Mouse (Mus musculus) frontal cortex, postnatal 14 days (tissue): Measurements from ENCODE around the gene Becn1.

Experiments
- DNase-seq, 2 experiments: peaks; one replicate each; pipeline ENCODE4 v3.0.0; 2022; ENCODE audit warnings: low spot score in 2 of 2

Gene Becn1

DNA sequence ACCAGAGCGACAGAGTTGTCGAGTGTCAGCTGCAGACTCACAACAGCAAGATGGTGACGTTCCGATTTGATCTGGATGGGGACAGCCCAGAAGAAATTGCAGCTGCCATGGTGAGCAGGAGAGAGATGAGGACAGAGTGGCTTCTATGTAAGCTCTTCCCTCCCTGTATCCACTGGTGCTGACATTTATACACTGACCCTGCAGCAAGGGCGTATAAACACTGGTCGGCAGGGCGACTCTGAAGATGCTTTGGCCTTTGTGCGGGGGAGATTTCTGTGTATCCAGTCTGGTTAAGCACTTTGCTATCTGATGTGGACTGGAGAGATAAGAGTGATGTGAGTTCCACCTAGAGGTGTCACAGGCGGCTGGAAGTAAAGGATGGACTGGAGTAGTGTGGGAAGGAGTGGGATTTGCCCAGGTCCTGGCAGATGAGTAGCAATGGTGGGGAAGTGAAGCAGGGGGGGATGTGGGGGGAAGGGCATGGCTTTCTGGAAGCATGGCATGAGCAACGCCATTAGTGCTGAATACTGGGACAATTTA is 32.4 kb downstream of the Becn1 start:
- DNase-seq, result no peak

DNA sequence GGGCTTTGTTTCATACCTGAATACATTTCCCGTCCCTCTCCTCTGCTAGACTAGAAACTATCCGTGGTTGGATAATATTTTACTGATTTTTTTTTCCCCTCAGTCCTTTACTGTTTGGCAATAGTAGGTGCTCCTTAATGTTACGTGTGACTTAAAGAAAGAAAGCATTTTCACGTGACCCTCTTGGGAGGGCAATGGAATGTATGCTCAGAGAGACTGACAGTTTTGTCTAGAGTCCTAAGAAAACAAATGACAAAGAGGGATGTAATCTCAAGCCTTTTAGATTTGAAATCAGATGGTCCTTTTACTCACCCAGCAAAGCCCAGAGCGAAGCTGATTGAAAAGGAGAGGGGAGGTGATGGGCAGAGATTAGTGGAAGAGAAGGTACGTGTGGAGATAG is 36.2 kb downstream of the Becn1 start:
- DNase-seq, result no peak

DNA sequence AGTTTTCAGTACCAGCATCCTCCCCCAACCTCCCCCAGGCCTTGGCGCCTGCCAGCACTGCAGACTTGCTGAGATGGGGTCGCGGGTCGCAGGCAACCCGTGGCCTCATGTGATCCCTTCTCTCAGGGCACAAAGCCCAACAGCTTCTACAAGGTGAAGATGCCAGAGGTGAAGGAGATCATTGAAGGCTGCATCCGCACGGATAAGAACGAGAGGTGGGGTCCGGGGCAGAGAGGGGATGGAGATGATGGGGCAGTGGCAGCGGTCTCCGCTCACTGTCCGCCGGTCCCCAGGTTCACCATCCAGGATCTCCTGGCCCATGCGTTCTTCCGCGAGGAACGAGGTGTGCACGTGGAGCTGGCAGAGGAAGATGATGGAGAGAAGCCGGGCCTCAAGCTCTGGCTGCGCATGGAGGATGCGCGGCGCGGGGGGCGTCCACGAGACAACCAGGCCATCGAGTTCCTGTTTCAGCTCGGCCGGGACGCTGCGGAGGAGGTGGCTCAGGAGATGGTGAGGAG is 37.1 kb downstream of the Becn1 start:
- no peak for DNase-seq

DNA sequence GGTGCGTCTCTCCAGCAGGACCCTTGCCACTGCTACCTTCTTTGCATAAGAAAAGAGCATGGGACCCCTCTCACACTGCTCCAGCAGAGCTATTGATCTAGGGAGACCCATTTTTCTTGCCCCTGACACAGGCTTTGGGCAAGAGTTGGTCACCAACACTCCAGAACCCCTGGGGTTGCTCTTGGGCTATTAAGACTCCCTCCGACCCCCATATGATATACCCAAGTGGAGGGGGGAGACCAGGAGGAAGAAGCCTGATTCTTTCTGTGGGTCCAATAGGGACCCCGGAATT is 38.2 kb downstream of the Becn1 start:
- DNase-seq, result no peak

DNA sequence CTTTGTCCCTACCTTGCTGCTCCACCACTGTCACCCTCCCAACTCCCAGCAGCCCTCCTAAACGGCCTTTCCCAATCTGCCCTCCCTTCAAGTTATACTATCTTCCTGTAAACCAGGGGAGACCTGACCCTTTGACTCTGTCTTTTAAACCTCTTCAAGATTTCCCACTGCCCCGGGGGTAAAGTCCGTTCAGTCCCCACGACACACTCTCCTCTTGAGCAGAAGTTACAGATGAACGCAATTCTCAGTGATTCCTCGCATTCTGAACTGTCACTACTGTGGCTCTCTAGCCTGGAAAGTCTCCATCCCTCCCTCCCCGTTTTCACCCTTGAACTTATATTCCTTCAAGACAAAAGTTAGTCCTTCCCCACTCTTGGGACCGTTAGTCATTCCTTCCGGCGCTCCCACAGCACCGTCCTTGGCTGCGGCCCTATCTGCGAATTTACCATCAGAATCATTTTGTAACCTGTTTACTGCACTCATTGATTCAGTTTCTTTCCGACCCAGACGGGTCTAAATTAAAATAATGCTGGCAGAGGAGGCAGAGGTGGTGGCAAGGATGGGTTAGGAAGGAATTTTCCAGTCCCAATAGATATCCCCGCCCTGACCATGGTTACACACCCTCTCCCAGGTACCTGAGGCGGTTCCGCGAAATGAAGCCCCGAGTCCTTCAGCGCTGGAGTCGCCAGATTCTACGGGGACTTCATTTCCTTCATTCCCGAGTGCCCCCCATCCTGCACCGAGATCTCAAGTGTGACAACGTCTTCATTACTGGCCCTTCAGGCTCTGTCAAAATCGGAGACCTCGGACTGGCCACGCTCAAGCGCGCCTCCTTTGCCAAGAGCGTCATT is 38.7 kb downstream of the Becn1 start:
- no peak for DNase-seq

DNA sequence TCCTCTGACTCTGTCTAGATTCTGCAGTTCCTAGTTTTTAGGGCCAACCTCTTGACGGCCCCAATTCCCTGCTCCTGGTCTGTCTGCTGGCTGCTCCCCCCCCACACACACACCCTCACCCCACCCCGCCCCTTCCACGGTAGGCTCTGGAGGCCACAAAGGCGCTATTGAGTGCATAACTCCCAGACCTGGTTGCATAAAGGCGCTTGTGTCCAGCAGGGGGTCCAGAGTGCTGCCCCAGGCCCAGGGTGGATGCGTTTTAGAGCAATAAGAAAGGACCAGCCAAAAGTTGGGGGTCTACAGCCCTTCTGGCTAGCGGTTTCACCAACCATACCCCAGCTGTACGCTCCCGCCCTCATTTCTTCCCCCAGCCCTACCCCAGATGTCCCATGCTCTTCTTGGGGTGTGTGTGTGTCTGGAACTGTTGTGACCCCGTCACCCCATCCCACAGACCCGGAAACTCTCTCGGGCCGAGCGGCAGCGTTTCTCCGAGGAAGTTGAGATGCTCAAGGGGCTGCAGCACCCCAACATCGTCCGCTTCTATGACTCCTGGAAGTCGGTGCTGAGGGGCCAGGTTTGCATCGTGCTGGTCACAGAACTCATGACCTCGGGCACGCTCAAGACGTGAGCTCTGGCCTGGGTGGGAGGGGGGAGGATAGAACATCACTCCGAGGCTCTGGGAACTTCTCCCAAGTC is 39.7 kb downstream of the Becn1 start:
- DNase-seq, result no peak

DNA sequence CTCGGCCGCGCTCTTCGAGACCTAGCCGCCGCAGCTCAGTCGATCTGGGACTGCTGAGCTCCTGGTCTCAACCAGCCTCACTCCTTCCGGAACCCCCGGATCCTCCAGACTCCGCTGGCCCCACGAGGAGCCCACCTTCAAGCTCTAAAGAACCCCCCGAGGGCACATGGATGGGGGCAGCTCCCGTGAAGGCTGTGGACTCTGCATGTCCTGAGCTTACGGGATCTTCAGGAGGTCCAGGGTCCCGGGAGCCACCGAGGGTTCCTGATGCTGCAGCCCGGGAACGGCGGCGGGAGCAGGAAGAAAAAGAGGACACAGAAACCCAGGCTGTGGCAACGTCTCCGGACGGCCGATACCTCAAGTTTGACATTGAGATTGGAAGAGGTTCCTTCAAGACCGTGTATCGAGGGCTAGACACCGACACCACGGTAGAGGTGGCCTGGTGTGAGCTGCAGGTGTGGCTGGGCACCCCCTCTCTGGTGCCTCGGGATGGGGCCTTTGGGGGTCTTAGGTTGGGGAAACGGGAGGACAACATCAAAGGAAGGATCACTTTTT is 41.2 kb downstream of the Becn1 start:
- DNase-seq, result no peak

DNA sequence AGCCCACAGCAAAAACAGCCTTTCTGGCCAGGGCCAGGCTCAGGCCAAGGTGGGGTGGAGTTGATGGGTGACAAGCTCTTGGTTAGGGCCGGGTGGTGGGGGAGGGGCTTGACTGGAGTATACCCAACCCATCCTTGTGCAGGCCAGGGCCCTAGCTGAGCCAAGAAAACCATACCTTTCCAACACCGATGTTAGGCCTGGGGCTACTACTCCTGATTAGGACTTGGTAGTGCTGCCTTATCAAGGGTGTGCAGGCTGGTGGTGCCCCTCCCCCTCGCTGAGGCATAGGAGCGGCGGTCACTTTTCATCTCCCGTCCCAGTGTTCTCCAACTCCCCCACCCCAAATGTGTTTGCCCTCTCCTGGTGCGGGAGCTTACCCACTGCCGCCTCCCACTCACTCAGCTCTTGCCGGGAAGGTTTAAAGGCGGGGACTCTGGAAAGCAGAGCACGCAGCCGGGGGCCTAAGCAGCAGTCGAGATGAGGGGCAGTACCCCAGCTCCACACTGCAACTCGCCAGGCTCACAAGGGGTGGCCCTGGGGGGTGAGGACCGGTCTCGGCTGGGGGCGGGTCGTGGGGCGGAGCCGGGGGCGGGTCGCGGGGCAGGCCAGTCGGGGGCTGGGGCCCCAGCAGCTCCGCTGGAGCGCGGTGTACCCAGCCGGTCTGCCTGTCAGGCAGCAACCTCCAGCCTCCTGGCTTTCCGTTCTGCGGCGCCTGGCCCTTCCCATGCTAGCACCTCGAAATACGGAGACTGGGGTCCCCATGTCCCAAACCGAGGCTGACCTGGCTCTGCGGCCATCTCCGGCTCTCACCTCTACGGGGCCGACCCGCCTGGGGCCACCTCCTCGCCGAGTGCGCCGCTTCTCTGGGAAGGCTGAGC is 41.9 kb downstream of the Becn1 start, which contains the start of gene Wnk4:
TSS of gene Wnk4 (plus strand) at position 620 of the 878 bp plus-strand sequence.
- no peak for DNase-seq

DNA sequence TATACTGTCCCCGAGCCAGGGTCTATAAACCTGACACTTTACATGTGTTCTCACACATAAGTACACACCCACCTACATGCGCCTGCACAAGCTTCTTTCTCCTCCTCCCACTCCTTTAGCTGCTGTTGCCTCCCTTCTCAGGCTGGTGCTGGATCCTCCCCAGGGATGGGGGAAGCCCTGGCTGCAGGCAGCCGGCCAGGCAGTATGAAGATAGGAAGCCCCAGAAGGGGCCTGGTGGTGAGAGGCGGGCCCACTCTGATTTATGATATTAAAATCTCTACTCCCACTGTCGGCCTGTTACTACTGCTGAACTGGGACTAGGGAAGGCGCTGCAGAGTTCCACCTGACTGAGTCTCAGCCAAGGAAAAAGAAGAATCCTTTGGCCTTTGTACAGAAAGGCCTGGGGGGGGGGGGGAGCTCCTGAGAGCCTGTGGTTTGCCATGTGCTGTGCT is 42.8 kb downstream of the Becn1 start:
- DNase-seq, result peak in 1 of 2 experiments; percentile 57

DNA sequence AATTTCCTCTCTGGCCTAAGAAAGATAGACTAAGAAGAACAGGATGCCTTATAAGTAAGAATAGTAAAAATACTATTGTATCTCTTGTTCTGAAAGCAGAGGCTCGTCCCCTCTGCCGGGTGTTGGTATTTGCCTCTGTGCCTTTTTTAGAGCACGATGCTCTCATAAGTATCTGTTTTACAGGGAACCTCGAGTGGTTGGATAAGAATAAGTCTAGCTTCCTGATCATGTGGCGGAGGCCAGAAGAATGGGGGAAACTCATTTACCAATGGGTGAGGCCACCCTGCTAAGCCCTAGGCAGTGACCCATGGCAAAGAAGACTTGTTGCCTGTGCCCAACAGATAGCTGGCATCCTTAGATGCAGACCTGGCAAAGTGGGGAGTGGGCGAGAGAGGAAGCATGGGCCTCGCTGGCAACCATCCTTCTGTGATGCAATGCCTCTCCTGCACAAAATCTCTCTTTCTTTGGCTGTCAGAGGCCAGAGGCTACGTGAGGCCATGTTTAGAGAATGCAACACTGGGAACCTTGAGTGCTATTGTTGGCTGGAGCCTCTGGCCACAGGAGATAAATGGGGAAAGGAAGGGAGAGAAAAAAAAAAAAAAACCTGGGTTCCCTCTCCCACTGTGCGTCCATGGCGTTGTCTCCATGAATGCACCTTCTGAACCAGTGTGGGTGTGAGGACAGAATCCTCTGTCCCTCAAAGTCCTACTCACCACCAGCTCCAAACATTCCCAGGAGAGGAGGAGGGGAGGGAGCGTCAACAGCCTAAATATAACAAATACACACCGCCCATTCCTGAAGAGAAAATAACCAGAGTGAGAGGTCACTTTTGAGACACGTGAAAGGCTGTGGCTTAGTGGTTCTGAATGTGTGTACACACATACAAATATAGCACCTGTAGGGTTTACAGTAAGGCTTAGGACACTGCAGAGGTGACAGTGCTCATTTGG is 46.0 kb downstream of the Becn1 start:
- DNase-seq, result no peak

DNA sequence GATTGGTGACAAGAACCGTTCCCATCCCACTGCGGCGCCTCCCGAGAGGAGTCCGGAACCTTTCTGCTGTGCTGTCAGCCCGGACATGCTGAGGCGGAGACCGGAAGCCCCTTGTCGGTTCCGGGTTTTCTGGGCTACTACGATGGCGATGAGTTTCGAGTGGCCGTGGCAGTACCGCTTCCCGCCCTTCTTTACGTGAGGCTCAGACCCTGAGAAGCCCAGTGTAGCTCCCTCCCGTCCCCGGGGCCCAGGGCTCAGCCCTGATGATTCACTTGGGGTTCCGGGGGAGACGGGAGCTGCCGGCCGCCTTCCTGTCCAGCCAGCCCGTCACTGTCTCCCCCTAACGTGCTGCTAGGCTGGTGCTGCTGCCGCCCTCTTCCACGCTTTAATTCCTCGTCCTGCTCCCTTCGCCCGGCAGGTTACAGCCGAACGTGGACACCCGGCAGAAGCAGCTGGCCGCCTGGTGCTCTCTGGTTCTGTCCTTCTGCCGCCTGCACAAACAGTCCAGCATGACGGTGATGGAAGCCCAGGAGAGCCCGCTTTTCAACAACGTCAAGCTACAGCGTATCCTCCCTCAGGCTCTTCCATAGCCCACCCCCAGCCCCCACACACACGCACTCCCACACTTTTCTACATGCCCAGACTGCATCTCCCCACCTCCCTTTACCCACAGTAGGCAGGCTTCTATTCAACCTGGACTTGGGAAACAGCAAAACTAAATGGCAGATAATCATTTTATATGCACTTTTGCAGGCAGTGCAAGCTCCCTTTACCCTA is 48.3 kb downstream of the Becn1 start, which contains the start of gene Vps25:
TSS of gene Vps25 (plus strand) at position 95 of the 777 bp plus-strand sequence.
- peak; percentile 69 to 73 for DNase-seq

DNA sequence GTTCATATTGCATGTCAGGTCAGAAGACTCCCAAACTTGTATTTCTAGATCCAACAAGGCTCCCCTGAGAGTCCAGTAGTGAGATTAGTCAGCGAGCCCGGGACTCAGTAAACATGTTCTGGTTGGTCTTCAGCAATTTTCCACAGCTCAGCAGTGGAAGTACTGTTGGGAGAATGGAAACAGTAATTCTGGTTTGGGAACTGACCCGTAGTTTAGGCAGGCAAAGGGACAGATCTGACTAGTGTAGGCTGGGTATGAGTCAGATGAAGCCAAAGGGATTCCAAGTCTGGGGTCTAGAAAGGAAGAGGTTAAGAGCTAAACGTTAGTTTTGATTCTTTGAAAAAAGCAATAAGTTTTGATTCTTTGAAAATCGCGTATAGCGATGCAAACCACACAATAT is 49.1 kb downstream of the Becn1 start:
- DNase-seq, result no peak

DNA sequence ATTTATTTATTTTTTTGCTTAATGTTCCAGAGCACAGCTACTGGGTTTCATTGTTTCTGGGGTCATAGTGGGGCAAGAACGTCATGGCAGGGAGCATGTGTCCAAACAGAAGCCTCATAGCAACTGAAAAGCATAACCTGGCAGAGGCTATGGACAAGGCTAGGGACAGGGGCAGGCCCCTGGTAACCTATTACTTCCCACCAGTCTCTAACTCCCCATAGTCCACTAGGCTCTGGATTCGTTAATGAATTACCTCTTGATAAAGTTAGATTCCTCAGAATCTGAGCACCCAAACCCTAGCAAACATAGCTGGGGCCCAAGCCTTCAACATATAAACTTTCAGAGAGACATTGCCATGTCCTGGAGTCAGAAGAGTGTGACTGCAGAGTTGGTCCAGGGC is 51.1 kb downstream of the Becn1 start:
- no peak for DNase-seq

DNA sequence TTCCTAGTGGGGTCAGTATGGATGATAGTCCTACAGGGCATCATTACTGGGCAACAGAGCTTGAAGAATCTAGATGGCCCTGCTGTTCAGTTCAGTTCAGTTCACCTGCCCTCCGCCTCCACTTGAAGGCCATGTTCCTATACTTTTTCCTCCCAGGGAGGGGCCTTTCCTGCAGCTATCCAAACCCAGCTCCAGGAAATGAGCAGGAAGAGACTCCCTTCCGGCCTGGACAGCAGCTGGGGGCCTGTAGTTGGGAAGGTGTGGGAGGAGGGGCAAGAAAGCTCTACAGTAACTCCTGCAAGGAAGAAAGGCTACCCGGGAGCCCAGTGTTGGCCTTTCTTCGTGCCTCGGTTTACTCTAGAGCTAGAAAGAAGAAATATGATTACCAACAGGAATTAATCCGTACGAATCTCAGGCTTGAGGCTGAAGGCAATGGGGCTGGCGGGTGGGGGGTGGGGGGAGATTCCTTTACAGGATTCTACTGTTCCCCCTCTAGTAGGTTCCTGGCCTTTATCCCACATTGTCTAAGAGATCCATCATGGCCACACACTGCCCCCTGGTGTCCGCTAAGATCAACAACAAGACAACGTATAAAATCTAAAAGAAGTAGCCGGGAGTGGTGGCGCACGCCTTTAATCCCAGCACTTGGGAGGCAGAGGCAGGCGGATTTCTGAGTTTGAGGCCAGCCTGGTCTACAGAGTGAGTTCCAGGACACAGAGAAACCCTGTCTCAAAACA is 53.7 kb downstream of the Becn1 start:
- DNase-seq, result no peak

DNA sequence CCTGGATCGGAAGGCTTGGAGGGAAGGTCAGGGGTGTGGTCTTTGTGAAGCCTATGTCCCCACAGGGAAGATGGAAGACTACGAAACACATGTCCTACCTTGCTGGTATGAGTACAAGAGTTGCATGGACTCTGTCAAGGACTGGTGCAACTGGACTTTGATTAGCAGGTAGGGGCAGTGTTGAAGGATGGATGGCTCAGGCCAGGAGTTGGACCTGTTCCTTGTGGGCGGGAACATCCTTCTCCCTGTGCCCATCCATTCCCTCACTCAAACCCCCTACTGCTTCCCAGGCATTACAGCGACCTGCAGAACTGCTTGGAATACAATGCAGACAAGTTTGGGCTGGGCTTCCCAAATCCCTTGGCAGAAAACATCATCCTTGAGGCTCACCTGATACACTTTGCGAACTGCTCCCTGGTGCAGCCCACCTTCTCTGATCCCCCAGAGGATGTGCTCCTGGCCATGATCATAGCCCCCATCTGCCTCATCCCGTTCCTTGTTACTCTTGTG is 54.5 kb downstream of the Becn1 start:
- no peak for DNase-seq

DNA sequence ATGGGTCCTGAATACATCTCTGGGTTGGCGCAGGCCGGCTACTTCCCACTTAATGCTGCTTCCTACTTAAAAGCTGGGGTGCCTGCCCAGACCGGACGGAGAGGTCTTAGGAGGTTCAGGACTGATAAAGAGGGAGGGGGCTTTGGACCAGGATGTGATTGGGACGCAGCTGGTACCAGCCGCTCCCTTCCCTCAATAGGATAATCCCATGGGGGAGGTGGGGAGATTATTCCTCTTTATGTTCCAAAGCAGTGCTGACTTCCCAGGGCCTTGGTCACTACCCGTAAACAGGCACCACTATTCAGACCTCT is 55.4 kb downstream of the Becn1 start:
- no peak for DNase-seq

DNA sequence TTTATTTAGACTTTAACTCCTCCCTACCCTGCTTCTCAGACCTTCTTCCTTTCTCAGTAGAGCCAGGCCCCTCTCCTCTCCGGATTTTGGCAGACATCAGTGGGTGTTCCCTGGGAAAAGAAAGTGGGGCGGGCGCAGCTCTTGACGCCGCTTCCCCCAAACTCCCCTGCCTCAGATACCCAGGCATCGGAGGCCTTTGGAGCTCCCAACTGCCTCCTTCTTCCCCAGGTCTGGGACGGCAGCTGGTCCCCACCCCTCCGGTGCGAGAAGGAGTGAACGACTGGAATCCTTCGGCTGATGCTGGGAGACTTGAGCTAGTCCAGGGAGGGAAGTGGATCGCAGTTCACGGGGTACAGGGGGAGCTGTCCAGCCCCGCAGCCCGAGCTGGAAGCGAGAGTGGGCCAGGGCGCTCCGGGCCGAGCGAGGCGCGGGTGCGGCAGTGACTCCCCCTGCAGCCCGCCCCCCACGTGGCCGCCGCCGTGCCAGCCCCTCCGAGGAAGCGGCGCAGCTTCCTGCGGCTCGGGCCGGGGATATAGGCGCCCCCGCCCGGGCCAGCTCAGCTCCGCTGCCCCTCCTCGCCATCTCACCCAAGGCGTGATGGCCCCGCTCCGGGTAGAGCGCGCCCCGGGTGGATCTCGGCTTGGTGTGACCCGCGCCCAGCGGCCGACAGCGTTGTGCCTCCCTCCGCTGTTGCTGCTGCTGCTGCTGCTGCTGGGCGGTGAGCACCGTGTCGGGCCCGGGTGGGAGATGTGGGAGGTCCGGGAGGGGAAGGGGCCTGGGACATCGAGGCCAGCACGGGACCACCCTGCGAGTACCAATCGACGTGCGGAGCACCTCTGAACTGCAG is 56.0 kb downstream of the Becn1 start, which contains the start of gene Ramp2:
TSS of gene Ramp2 (plus strand) at position 174 of the 847 bp plus-strand sequence.
- DNase-seq, result no peak

DNA sequence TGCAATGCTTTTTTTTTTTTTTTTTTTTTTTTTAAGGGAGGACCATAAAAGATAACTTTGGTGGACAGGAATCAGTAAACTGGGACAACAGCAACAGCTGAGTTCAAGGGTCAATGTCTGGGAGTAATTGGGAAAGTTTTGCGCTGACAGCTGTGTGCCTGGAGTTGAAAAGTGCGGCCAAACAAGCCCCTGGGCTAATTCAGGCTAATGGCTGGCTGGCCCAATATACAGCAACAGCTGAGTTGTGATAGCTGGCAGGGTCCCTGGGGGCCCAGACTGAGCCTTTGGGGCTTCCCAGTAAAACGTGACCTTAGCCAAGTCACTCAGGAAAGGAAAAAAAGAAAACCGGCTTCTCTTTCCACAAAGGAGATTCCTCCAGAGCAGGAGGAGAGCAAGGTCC is 57.0 kb downstream of the Becn1 start:
- DNase-seq, result no peak
